Mouse (Mus musculus): ENCODE measurements at regions not wholly inside any gene's neighbourhood (a gene's known extent, or its start where the extent isn't known, plus 50 kb on each side); places are given as distances from the start of the nearest gene placed in this dataset.

DNA sequence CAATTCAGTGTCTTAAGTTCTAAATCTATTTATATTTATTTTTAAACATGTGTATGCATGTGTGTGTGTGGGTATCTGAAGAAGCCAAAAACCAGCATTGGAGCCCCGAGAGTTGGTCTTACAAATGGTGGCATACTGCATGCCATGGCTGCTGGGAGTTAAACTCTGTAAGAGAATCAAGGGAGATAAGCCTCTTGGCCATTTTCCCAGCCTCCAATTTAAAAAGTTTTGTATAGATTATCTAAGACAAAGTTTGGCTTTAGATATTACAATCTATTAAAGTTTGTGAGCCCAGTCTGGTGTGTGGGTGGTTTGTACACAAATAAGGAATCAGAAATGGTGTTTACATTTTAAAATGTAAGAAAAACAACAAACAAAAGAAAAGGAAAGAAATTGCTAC lies 343.2 kb upstream of the Marcks start:
- TF ChIP-seq MXI1 (IDR thresholded peaks at IDR 0.05; ENCODE audit: low read depth, low read length) (no peak), BHLHE40 (IDR thresholded peaks at IDR 0.05; ENCODE audit: low read depth, low read length) (no peak)

Measured in CH12.LX (cell line).